Mouse (Mus musculus) midbrain, embryonic 15.5 days (tissue): ENCODE data around the gene Spryd3. TPM values are rescaled to one million over a fixed set of nuclear protein-coding genes. Genes with fewer than 3 reads are reported as not detected.
A peak's percentile ranks its signal among the peaks of the same experiment; 100 is the strongest.

Experiments used
- ATAC-seq: fragments of 200-750 bp; cut with Nextera tagmentation; replicated peaks from 2 replicates; pipeline ENCODE4 v1.8.0; 2017; ENCODE audit warnings: moderate TSS enrichment
- H3K27ac ChIP-seq: fragments of 300-500 bp; sonication (generic); 2 replicates; pipeline ENCODE4 v1.5.1; 2015; ENCODE audit warnings: mild to moderate bottlenecking, inconsistent platforms
- H3K27me3 ChIP-seq: fragments of 300-500 bp; sonication (generic); replicated peaks from 2 replicates; pipeline ENCODE4 v1.6.1; 2015; ENCODE audit warnings: inconsistent platforms
- H3K36me3 ChIP-seq: fragments of 300-500 bp; sonication (generic); replicated peaks from 2 replicates; pipeline ENCODE4 v1.6.1; 2015; ENCODE audit warnings: inconsistent platforms
- H3K4me1 ChIP-seq: fragments of 300-500 bp; sonication (generic); 2 replicates; pipeline ENCODE4 v1.6.1; 2015; ENCODE audit warnings: inconsistent platforms
- H3K4me2 ChIP-seq: fragments of 300-500 bp; sonication (generic); 2 replicates; pipeline ENCODE4 v1.6.1; 2015; ENCODE audit warnings: inconsistent platforms, mild to moderate bottlenecking, moderate library complexity
- H3K4me3 ChIP-seq: fragments of 300-500 bp; sonication (generic); 2 replicates; pipeline ENCODE4 v1.5.1; 2015; ENCODE audit warnings: mild to moderate bottlenecking, inconsistent platforms
- H3K9ac ChIP-seq: fragments of 300-500 bp; sonication (generic); 2 replicates; pipeline ENCODE4 v1.6.1; 2015; ENCODE audit warnings: mild to moderate bottlenecking, inconsistent platforms
- H3K9me3 ChIP-seq: fragments of 300-500 bp; sonication (generic); 2 replicates; pipeline ENCODE4 v1.6.1; 2016; ENCODE audit warnings: inconsistent platforms
- WGBS: fragments of 180-500 bp; shearing (Covaris S2); methylation state at CpG from one replicate; pipeline ENCODE4 v1.1.7; 2015; ENCODE audit warnings: mixed read lengths; 5-methylcytosine and 5-hydroxymethylcytosine counted together
- polyA plus RNA-seq: library from polyadenylated mRNA; unstranded; fragments of >200 nt; fragmentation: Nextera tagmentation; extraction: Ambion mirVana; gene quantifications from 2 replicates; pipeline ENCODE4 v1.2.1, GENCODE M21; 2015

The Spryd3 gene
- polyA plus RNA-seq, 1 experiment from 2014 or later, result 80.2 TPM

DNA sequence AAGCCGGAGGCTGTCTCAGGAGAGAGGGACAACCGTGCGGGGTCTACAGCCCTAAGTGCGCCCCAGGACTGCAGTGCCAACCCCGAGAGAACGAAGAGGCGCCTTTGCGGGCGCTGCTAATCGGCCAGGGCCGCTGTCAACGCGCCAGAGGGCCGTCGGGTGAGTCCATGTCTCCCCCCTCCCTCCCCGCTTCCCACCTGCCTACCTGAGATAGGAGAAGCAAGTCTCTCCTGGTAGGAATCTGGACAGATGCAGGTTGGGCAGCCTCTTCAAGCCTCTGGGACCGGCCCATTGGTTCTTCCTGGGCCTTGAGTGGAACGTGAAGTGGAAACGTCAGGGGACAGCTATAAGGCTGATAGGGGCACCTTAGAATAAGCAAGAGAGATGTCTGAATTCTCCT lies 8.7 kb upstream of the Spryd3 start:
- Histone ChIP-seq H3K4me1 (peaks cover 8% of the 10 kb centered on the region; the same call in 1 of the 2 replicates), H3K9ac (no peak overlapping the region), H3K27ac (no peak overlapping the region), H3K4me2 (peak overlapping the region; percentile 21), H3K4me3 (no peak overlapping the region), H3K9me3 (no peaks in the 10 kb centered on the region), H3K36me3 (no peaks in the 10 kb centered on the region), H3K27me3 (peaks cover 27% of the 10 kb centered on the region)
- ATAC-seq, result no peak
- 14% methylated on average over 19 of the region's 19 CpGs for WGBS

DNA sequence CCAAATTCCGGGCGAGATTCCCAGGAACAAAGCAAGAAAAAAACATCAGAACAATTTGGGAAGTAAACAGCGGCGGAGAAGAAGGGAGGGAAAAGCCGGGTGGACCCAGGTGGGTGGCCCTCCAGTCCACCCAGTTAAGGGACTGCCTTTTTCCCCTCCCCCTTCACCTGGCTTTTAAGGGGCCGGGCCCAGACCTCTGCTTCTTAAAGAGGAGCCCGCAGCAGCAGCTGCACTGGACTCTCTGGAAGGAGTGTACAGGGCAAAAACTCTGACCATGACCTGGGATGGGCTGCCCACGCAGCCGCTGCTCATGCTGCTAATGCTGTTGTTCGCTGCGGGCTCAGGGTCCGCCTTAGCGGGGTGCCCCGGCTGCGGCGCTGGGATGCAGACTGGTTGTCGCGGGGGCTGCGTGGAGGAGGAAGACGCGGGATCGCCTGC lies 8.3 kb upstream of the Spryd3 start, which contains the start of gene Igfbp6:
Igfbp6 (plus strand) TSS at position 89 of the 438 bp plus-strand sequence.
- peak within 1 kb of the TSS; percentile 21 for H3K4me2 ChIP-seq
- no peak within 1 kb of the TSS for H3K4me3 ChIP-seq
- H3K36me3 ChIP-seq, result no peaks in the 10 kb centered on the region
- H3K27ac ChIP-seq, result no peak within 1 kb of the TSS
- ATAC-seq, result no peak
- WGBS, result 4% methylated on average over 22 of the region's 22 CpGs
- no peak within 1 kb of the TSS for H3K9ac ChIP-seq
- H3K9me3 ChIP-seq, result no peaks in the 10 kb centered on the region
- H3K4me1 ChIP-seq, result peaks cover 8% of the 10 kb centered on the region; the same call in 1 of the 2 replicates
- H3K27me3 ChIP-seq, result peaks cover 27% of the 10 kb centered on the region

DNA sequence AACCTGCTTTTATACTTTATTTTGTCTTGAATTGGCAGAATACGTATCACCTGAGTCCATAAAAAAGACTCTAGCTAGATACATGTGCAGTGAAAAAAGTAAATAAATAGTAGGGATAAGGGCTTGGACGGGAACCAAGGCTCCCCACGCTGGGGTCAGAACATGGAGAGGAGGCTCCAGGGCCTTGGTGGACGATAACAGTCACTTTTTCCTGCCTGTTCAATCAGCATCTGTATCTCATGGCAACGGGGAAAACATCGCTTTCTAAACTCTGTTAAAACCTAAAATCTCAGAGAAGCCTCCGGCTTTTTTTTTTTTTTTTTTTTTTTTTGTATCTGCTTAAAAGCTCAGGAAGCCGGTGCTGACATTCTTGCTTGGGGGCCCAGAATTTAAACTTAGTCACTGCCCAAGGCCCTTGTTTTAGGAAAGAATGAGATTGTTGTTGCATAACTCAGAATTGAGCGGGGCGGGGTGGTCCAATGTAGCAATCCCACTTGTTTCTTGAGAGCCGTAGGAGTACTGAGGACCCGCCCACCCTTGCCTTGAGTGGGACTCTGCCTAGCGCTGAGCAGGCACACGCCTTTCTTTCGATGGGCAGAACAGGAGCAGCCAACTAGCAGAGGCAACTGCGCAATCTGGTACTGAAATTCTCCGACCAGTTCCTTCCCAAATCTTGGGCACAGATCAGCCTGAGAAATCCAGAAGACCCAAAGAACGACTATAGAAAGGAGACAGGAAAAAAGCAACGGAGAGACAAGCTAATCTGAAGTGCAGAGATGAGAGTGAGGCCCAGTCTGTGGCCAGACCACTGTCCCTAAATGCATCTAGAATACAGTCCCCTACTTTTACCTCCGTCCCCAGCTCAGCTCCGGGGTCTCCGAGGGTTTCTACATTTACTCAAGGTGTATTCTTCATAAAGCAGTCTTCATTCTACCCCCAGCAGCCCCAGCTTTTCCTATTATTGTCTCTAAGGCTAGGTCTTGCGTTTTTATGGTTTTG lies 7.2 kb upstream of the Spryd3 start:
- no peak for ATAC-seq
- H3K4me1 ChIP-seq, result peaks cover 8% of the 10 kb centered on the region; the same call in 1 of the 2 replicates
- peaks cover 27% of the 10 kb centered on the region for H3K27me3 ChIP-seq
- no peak overlapping the region for H3K9ac ChIP-seq
- no peak overlapping the region for H3K27ac ChIP-seq
- H3K4me2 ChIP-seq, result no peak overlapping the region
- no peak overlapping the region for H3K4me3 ChIP-seq
- no peaks in the 10 kb centered on the region for H3K36me3 ChIP-seq
- 48% methylated on average over 23 of the region's 23 CpGs for WGBS
- H3K9me3 ChIP-seq, result no peaks in the 10 kb centered on the region

DNA sequence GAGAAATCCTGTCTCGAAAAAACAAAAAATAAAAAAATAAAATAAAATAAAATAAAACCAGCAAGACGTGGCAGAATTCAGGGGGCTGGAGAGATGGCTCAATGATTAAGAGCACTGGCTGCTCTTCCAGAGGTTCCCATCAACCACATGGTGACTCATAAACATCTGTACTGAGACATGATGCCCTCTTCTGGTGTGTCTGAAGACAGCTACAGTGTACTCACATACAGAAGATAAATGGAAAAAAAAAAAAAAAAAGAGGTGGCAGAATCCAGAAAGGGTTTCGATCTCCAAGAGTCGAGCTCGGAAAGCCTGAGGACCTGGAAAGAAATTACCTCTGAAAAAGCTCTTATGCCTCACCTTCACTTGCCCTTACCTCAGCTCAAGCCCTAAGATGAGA lies 5.1 kb upstream of the Spryd3 start:
- H3K36me3 ChIP-seq, result no peaks in the 10 kb centered on the region
- ATAC-seq, result no peak
- 89% methylated on average over 5 of the region's 5 CpGs for WGBS

DNA sequence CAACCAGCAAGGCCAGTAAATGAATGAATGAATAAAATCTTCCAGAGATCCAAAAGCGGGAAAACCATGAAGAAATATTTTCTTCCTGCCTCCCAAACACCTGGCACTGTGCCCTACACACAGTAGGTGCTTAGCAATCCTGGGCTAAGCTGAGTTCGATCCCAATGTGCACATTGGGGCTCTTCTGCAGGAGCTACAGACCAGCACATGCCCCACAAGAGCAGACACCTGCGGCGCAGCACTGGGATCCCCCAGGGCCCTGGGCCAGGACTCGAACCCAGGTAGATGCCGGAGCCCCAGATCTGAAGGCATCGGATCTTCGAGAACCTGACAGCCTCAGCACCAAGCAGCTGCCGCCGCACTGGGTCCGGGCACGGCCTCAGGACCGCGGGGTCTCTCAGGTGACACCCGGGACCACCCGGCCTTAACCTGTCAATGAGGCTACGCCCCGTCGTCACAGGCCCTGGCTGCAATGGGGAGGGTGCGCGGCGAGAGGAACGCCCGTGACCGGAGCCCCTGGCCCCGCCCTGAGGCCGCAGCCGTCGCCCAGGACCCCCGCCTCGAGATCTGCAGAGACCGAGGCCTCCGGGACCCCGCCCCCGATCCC lies 409 bp downstream of the Spryd3 start:
- Histone ChIP-seq H3K27me3 (no peaks in the 10 kb centered on the region), H3K9me3 (no peaks in the 10 kb centered on the region), H3K36me3 (peaks cover 22% of the 10 kb centered on the region; the same call in 1 of the 2 replicates), H3K9ac (peak overlapping the region; percentile 95), H3K27ac (peak overlapping the region; percentile 82), H3K4me2 (peak overlapping the region; percentile 81), H3K4me1 (peaks cover 23% of the 10 kb centered on the region), H3K4me3 (peak overlapping the region; percentile 96)
- WGBS, result 3% methylated on average over 33 of the region's 35 CpGs
- peak; percentile 77 for ATAC-seq

More for the DNA sequence above, 5.1 kb upstream of the Spryd3 start:
- Histone ChIP-seq H3K9me3 (no peaks in the 10 kb centered on the region), H3K27ac (no peak overlapping the region), H3K4me1 (peaks cover 16% of the 10 kb centered on the region), H3K4me2 (no peak overlapping the region), H3K27me3 (peaks cover 27% of the 10 kb centered on the region), H3K4me3 (no peak overlapping the region), H3K9ac (no peak overlapping the region)

DNA sequence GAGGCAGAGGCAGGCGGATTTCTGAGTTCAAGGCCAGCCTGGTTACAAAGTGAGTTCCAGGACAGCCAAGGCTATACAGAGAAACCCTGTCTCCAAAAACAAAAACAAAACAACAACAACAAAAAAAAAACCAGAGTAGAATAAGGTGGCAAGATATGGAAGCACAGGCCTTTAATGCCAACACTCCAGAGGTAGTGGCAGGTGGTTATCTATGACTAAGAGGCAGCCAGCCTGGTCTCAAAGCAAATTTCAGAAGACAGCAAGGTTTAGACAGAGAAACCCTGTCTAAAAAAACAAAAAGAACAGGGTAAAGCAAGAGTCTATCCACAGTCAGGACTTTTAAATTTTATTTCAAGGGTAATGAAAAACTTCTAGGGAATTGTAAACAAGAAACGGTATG lies 1.3 kb downstream of the Spryd3 start:
- H3K27ac ChIP-seq, result no peak overlapping the region
- peak overlapping the region; percentile 96 for H3K4me3 ChIP-seq
- H3K36me3 ChIP-seq, result peaks cover 30% of the 10 kb centered on the region; the same call in 1 of the 2 replicates
- H3K4me1 ChIP-seq, result peaks cover 23% of the 10 kb centered on the region
- no peak overlapping the region for H3K9ac ChIP-seq
- WGBS, result 91% methylated on average over 2 of the region's 2 CpGs
- no peak for ATAC-seq
- no peaks in the 10 kb centered on the region for H3K27me3 ChIP-seq
- H3K9me3 ChIP-seq, result no peaks in the 10 kb centered on the region
- H3K4me2 ChIP-seq, result peak overlapping the region; percentile 81

DNA sequence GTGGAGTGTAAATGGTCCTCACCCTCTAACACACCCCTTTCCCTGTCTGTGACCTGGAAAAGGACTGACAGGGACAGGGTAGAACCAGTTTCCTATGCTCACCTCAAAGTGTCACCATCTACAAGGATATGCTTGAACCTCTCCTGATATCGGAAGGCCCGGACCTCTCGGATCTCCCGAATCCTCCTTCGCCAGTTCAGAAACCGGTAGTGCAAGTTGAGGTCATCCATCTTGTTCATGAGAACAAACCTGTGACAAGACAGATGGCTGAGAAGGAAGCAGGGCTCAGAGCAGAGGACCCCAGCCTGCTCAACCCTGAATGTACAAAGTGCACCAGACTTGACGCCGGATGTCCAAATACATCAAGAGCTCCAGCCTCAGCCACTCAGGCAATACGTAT lies 2.7 kb downstream of the Spryd3 start:
- peaks cover 23% of the 10 kb centered on the region for H3K4me1 ChIP-seq
- no peaks in the 10 kb centered on the region for H3K27me3 ChIP-seq
- peaks cover 44% of the 10 kb centered on the region; the same call in 1 of the 2 replicates for H3K36me3 ChIP-seq
- H3K9ac ChIP-seq, result no peak overlapping the region
- WGBS, result 93% methylated on average over 9 of the region's 9 CpGs
- H3K9me3 ChIP-seq, result no peaks in the 10 kb centered on the region
- no peak overlapping the region for H3K27ac ChIP-seq
- no peak overlapping the region for H3K4me3 ChIP-seq
- H3K4me2 ChIP-seq, result no peak overlapping the region
- ATAC-seq, result no peak

DNA sequence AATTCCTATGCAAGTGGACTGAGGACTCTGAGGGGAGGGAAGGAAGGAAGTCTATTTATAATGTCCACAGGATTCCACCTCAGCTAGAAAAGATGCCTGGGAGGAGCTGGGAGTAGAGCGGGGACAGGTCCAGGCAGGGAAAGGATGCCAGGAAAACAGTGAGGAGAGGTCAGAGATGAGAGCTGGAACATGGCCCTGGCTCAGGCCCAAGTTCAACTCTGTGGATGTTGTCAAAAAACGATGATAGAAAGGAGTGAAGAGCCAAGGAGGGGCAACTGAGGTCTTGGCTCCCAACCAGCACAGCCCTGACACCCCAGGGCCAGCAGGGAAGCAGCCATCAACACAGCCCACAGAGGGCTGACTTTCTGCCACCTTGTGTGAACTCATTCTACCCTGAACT lies 9.7 kb downstream of the Spryd3 start:
- H3K36me3 ChIP-seq, result peaks cover 67% of the 10 kb centered on the region; the same call in 1 of the 2 replicates
- 85% methylated on average over 2 of the region's 2 CpGs for WGBS
- ATAC-seq, result no peak

DNA sequence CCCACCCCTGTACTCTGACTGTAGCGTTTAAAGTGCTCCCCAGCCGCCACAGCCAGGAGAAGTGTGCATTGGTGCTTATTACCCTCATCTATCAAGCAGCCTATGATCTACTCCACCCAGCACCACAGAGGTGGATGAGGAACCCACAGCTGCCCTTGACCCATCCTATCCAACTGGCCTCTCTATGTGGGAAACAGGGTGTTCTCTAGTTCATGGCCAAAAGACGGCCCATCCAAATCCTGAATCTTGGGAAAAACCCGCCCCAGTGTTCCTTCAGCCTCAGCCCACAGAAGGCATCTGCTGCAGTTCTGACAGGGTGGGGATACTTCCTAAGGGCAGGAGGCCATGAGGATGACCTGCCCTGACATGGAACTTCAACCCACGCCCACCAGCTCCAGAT lies 15.5 kb downstream of the Spryd3 start:
- no peak overlapping the region for H3K4me3 ChIP-seq
- no peak overlapping the region for H3K27ac ChIP-seq
- WGBS, result 86% methylated on average over 5 of the region's 5 CpGs
- no peak for ATAC-seq
- no peak overlapping the region for H3K9ac ChIP-seq
- peaks cover 2% of the 10 kb centered on the region; the same call in 1 of the 2 replicates for H3K4me1 ChIP-seq
- no peaks in the 10 kb centered on the region for H3K27me3 ChIP-seq
- H3K9me3 ChIP-seq, result no peaks in the 10 kb centered on the region
- no peak overlapping the region for H3K4me2 ChIP-seq
- H3K36me3 ChIP-seq, result peaks cover 68% of the 10 kb centered on the region

More for the DNA sequence above, 9.7 kb downstream of the Spryd3 start:
- no peak overlapping the region for H3K4me2 ChIP-seq
- H3K9me3 ChIP-seq, result no peaks in the 10 kb centered on the region
- no peaks in the 10 kb centered on the region for H3K27me3 ChIP-seq
- H3K4me3 ChIP-seq, result no peak overlapping the region
- H3K27ac ChIP-seq, result no peak overlapping the region
- no peak overlapping the region for H3K9ac ChIP-seq
- no peaks in the 10 kb centered on the region for H3K4me1 ChIP-seq

DNA sequence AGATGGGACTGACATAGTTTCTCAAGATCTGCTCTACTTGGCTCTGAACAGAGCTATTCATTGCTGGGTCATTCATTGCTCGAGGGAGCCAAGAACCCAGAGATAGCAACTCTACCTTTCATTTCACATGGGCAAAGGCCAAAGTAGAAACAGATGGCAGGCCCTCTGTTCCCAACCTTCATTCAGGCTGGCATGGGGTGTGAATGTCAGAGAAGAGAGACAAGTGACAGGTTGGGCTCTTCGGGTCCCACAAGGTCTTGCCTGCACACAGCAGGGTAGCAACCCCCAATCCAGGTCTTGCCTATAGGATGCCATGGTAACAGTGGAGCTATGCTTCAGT lies 16.2 kb downstream of the Spryd3 start:
- 59% methylated on average over 2 of the region's 2 CpGs for WGBS
- Histone ChIP-seq H3K9ac (no peak overlapping the region), H3K4me3 (no peak overlapping the region), H3K9me3 (no peaks in the 10 kb centered on the region), H3K4me1 (peaks cover 2% of the 10 kb centered on the region; the same call in 1 of the 2 replicates), H3K4me2 (no peak overlapping the region), H3K27me3 (no peaks in the 10 kb centered on the region), H3K27ac (no peak overlapping the region), H3K36me3 (peaks cover 68% of the 10 kb centered on the region)
- ATAC-seq, result no peak

DNA sequence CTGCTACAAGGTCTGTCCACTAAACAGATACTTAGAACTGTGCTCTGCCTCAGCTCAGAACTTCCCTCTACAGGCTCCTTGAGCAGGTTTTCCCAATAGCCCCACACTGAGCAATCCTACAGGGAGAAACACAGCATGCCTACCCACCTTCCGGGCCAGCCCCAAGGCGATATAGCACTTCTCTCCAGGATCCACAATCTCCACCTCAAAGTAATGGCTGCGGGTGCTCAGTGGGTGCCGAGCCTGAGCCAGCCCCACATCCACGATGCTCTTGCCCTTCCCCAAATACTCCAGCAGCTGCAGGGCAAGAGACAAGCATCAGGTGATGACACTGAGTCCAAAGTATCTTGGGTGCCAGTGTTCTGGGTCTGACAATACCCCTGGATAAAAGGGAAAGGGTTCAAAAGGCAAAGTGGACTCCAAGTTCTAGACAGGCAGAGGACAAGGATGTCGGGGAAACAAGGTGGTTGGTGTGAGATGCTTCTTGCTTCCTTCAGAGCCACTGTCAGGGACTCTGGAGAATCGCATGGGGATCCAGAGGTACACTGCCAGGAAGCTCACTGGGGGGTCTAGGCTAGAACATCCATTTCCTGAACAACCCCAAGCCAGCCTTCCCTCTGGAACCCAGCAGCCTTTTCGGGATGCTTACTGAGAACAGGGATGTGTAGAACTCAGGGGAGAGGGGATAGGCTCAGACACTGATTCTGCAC lies 16.8 kb downstream of the Spryd3 start:
- Histone ChIP-seq H3K27me3 (no peaks in the 10 kb centered on the region), H3K4me2 (no peak overlapping the region), H3K36me3 (peaks cover 65% of the 10 kb centered on the region), H3K27ac (no peak overlapping the region), H3K9ac (no peak overlapping the region), H3K4me3 (no peak overlapping the region), H3K4me1 (peaks cover 2% of the 10 kb centered on the region; the same call in 1 of the 2 replicates), H3K9me3 (no peaks in the 10 kb centered on the region)
- ATAC-seq, result no peak
- WGBS, result 73% methylated on average over 8 of the region's 8 CpGs

DNA sequence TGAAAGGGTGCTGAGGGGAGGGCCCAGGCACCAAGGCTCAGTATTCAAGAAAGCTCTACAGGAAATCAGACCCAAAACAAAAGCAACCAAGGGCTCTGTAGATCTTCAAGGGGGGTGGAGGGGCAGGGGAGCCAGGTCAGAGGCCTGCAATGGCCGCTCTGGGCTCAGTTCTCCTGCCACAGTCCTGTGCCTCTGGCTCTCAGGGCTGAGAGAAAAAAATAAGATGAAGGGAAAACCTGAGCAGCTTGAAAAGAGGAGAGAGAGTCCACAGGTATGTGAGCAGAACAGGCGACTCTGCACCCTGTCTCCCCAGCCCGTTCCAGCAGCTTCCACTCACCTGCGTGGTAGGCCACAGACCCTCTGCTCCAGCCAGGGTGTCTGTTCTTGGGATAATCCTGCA lies 17.4 kb downstream of the Spryd3 start:
- Histone ChIP-seq H3K4me1 (peaks cover 2% of the 10 kb centered on the region; the same call in 1 of the 2 replicates), H3K4me3 (no peak overlapping the region), H3K9me3 (no peaks in the 10 kb centered on the region), H3K27me3 (no peaks in the 10 kb centered on the region), H3K27ac (no peak overlapping the region), H3K9ac (no peak overlapping the region), H3K4me2 (no peak overlapping the region), H3K36me3 (peaks cover 63% of the 10 kb centered on the region)
- WGBS, result 84% methylated on average over 4 of the region's 4 CpGs
- ATAC-seq, result no peak
